Mouse (Mus musculus): ENCODE measurements around the gene Tmem204.

Tmem204 gene

DNA sequence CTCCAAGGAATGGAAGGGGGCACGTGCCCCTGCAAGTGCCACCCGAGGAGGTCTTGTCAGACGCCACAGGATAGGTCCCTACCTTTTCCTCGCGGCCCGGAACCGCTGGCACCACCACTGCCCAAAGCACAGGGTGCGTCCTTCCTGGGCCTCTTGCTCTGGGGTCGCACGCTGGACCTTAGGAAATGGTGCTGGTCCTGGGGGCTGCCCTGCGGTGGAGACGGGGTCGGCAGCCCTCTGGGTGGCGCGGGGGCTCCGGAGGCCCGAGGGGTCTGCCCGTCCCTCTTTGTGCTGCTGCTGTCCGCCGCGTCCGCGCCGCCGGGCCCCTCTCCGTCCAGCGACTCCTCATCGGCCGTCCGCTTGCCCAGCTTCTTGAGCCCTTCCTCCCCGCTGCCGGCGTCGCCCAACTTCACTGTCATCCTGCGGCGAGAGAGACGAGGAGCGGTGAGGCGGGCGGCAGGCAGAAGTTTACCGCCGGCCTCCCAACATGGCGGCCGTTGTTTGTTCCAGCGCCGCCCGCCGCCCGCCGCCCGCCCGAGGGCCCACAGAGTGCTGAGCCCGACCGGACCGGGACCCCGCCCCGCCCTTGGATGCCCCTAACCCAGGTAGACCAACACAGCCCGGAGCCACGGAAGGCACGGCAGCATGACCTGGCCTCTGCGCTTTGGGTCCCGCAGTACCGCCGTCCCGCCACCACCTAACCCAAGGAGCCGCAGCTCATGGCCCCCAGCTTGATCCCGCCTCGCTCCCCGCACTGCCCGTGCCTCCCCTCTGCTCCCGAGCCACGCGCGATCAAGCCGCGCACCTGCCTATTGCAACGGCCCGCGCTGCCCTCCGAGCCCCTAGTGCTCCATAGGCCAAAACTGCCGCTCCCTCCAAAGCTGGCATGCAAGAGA, 69.5 kb downstream of the Tmem204 start:
- no peak for DNase-seq
